Mouse (Mus musculus) adrenal gland, postnatal 14 days (tissue): ENCODE results near the gene Ypel3. TPM values are rescaled to one million over a fixed set of nuclear protein-coding genes. Genes with fewer than 3 reads are reported as not detected.
"Not testable (repeated sequence)": the region's sequence is repeated elsewhere in the genome, so short reads cannot be mapped to it uniquely, and the experiment has no call there.

ENCODE experiments used
- DNase-seq: peaks from one replicate; pipeline ENCODE4 v3.0.0; 2021; ENCODE audit warnings: mixed read lengths
- total RNA-seq: library from RNA; stranded (reverse); gene quantifications from 2 replicates; pipeline ENCODE4 v1.2.3, GENCODE M21; 2021

Gene Ypel3
- total RNA-seq, 1 experiment from 2014 or later, result 129 TPM

- no peak for DNase-seq
Observed at GRCm38 (mm10) chr7:126765540-126765939, 11.2 kb upstream of the Ypel3 start.

GRCm38 (mm10) chr7:126766201-126766600 is 10.6 kb upstream of the Ypel3 start, which contains the start of gene Gdpd3:
Gene Gdpd3 (plus strand): TSS chr7:126766334.
- no peak for DNase-seq

- no peak for DNase-seq
Observed at GRCm38 (mm10) chr7:126767001-126767400, 9.8 kb upstream of the Ypel3 start.

- DNase-seq, result no peak
Observed at GRCm38 (mm10) chr7:126770784-126771183, 6.0 kb upstream of the Ypel3 start.

GRCm38 (mm10) chr7:126773351-126773750 is 3.4 kb upstream of the Ypel3 start:
- DNase-seq, result no peak

GRCm38 (mm10) chr7:126774463-126774862 is 2.3 kb upstream of the Ypel3 start:
- no peak for DNase-seq

GRCm38 (mm10) chr7:126775185-126775977 is 1.4 kb upstream of the Ypel3 start:
- DNase-seq, result no peak

GRCm38 (mm10) chr7:126775978-126776234 is 849 bp upstream of the Ypel3 start:
- no peak for DNase-seq

GRCm38 (mm10) chr7:126777476-126777875 is 721 bp downstream of the Ypel3 start:
- DNase-seq, result peak; percentile 53

- DNase-seq, result no peak
Observed at GRCm38 (mm10) chr7:126778147-126778546, 1.4 kb downstream of the Ypel3 start.

- not testable (repeated sequence) for DNase-seq
Observed at GRCm38 (mm10) chr7:126779101-126779500, 2.3 kb downstream of the Ypel3 start.

- peak; percentile 95 for DNase-seq
Observed at GRCm38 (mm10) chr7:126779983-126780970, 3.5 kb downstream of the Ypel3 start.

- peak; percentile 59 for DNase-seq
Observed at GRCm38 (mm10) chr7:126780971-126781635, 4.3 kb downstream of the Ypel3 start, which contains the start of gene Tbx6. Gene Tbx6 (plus strand): TSS chr7:126781483.

- DNase-seq, result no peak
Observed at GRCm38 (mm10) chr7:126781661-126782370, 5.1 kb downstream of the Ypel3 start.

GRCm38 (mm10) chr7:126782693-126783092 is 5.9 kb downstream of the Ypel3 start:
- no peak for DNase-seq

- no peak for DNase-seq
Observed at GRCm38 (mm10) chr7:126784469-126784868, 7.7 kb downstream of the Ypel3 start.

GRCm38 (mm10) chr7:126785056-126785455 is 8.3 kb downstream of the Ypel3 start:
- DNase-seq, result no peak

- no peak for DNase-seq
Observed at GRCm38 (mm10) chr7:126786142-126786541, 9.4 kb downstream of the Ypel3 start.

- no peak for DNase-seq
Observed at GRCm38 (mm10) chr7:126789141-126789540, 12.4 kb downstream of the Ypel3 start.

- peak; percentile 98 for DNase-seq
Observed at GRCm38 (mm10) chr7:126791851-126792720, 15.3 kb downstream of the Ypel3 start, which contains the start of gene Ppp4c. Gene Ppp4c (minus strand): TSS chr7:126792496.
